Mouse (Mus musculus) embryonic facial prominence, embryonic 14.5 days (tissue): Measurements from ENCODE around the gene Kmt2d. TPM values are rescaled to one million over a fixed set of nuclear protein-coding genes. Genes with fewer than 3 reads are reported as not detected.

Experiments
- ATAC-seq: fragments of 200-750 bp; cut with Nextera tagmentation; 2 replicates; pipeline ENCODE4 v1.8.0; 2017; ENCODE audit warnings: low read depth, moderate number of reproducible peaks, moderate TSS enrichment
- DNase-seq: peaks from one replicate; pipeline ENCODE4 v3.0.0-alpha.2; 2015; ENCODE audit warnings: low spot score
- H3K27ac ChIP-seq: fragments of 300-500 bp; sonication (generic); replicated peaks from 2 replicates; pipeline ENCODE4 v1.5.1; 2014; ENCODE audit warnings: low read depth, mild to moderate bottlenecking, low read length, moderate library complexity
- H3K27me3 ChIP-seq: fragments of 300-500 bp; sonication (generic); replicated peaks from 2 replicates; pipeline ENCODE4 v1.6.1; 2014; ENCODE audit warnings: low read length; ENCODE audit not compliant: control insufficient read depth, insufficient read depth
- H3K36me3 ChIP-seq: fragments of 300-500 bp; sonication (generic); 2 replicates; pipeline ENCODE4 v1.6.1; 2014; ENCODE audit warnings: low read length, mixed read lengths; ENCODE audit not compliant: control insufficient read depth, insufficient read depth
- H3K4me1 ChIP-seq: fragments of 300-500 bp; sonication (generic); 2 replicates; pipeline ENCODE4 v1.6.1; 2014; ENCODE audit warnings: antibody characterized with exemption, low read length; ENCODE audit not compliant: control insufficient read depth, insufficient read depth
- H3K4me2 ChIP-seq: fragments of 300-500 bp; sonication (generic); 2 replicates; pipeline ENCODE4 v1.6.1; 2014; ENCODE audit warnings: low read depth, mild to moderate bottlenecking, low read length, moderate library complexity, mixed read lengths
- H3K4me3 ChIP-seq: fragments of 300-500 bp; sonication (generic); 2 replicates; pipeline ENCODE4 v1.5.1; 2014; ENCODE audit warnings: low read depth, mild to moderate bottlenecking, low read length
- H3K9ac ChIP-seq: fragments of 300-500 bp; sonication (generic); 2 replicates; pipeline ENCODE4 v1.6.1; 2014; ENCODE audit warnings: low read depth, mild to moderate bottlenecking, low read length, moderate library complexity, mixed read lengths
- H3K9me3 ChIP-seq: fragments of 300-500 bp; sonication (generic); 2 replicates; pipeline ENCODE4 v1.6.1; 2016; ENCODE audit warnings: low read length; ENCODE audit not compliant: control insufficient read depth
- WGBS: fragments of 180-500 bp; shearing (Covaris S2); extraction: QIAGEN DNeasy Blood & Tissue Kit; methylation state at CpG from one replicate; pipeline ENCODE4 v1.1.7; 2014; 5-methylcytosine and 5-hydroxymethylcytosine counted together
- polyA plus RNA-seq: library from polyadenylated mRNA; unstranded; fragments of >200 nt; fragmentation: Nextera tagmentation; extraction: Ambion mirVana; gene quantifications from 2 replicates; pipeline ENCODE4 v1.2.1, GENCODE M21; 2014

Kmt2d gene
- polyA plus RNA-seq, 1 experiment from 2014 or later, result 15.5 TPM

GRCm38 (mm10) chr15:98877331-98877730, 6.3 kb upstream of the Kmt2d start:
- Histone ChIP-seq H3K27ac (no peak overlapping the region), H3K9me3 (no peaks in the 10 kb centered on the region), H3K4me2 (no peak overlapping the region), H3K9ac (no peak overlapping the region), H3K27me3 (no peaks in the 10 kb centered on the region), H3K4me1 (peaks cover 8% of the 10 kb centered on the region; the same call in 1 of the 2 replicates), H3K36me3 (no peaks in the 10 kb centered on the region), H3K4me3 (no peak overlapping the region)
- 16% methylated on average over 3 of the region's 3 CpGs for WGBS
- ATAC-seq (no peak), DNase-seq (peak; percentile 89)

- no peaks in the 10 kb centered on the region for H3K27me3 ChIP-seq
- peak overlapping the region; percentile 99 for H3K27ac ChIP-seq
- H3K9me3 ChIP-seq, result no peaks in the 10 kb centered on the region
- peak; percentile 99 for DNase-seq
- H3K36me3 ChIP-seq, result no peaks in the 10 kb centered on the region
- peaks cover 21% of the 10 kb centered on the region for H3K4me1 ChIP-seq
- H3K4me2 ChIP-seq, result peak overlapping the region; percentile 98
- peak overlapping the region; percentile 96 for H3K4me3 ChIP-seq
- ATAC-seq, result peak; percentile 87
- H3K9ac ChIP-seq, result peak overlapping the region; percentile 96
- WGBS, result under 1% methylated on average over 49 of the region's 51 CpGs
Measured at GRCm38 (mm10) chr15:98871916-98872888, 1.2 kb upstream of the Kmt2d start.

GRCm38 (mm10) chr15:98870179-98871069, 580 bp downstream of the Kmt2d start:
- DNase-seq (no peak), ATAC-seq (no peak)
- peaks cover 21% of the 10 kb centered on the region for H3K4me1 ChIP-seq
- H3K4me3 ChIP-seq, result peak overlapping the region; percentile 96
- WGBS, result under 1% methylated on average over 13 of the region's 16 CpGs
- no peaks in the 10 kb centered on the region for H3K27me3 ChIP-seq
- H3K36me3 ChIP-seq, result peaks cover 13% of the 10 kb centered on the region
- peak overlapping the region; percentile 96 for H3K9ac ChIP-seq
- peak overlapping the region; percentile 99 for H3K27ac ChIP-seq
- H3K9me3 ChIP-seq, result no peaks in the 10 kb centered on the region
- H3K4me2 ChIP-seq, result peak overlapping the region; percentile 98

- no peaks in the 10 kb centered on the region for H3K9me3 ChIP-seq
- peak overlapping the region; percentile 98 for H3K4me2 ChIP-seq
- ATAC-seq (no peak), DNase-seq (no peak)
- H3K36me3 ChIP-seq, result peaks cover 22% of the 10 kb centered on the region
- H3K4me3 ChIP-seq, result peak overlapping the region; percentile 96
- H3K27me3 ChIP-seq, result no peaks in the 10 kb centered on the region
- 9% methylated on average over 8 of the region's 8 CpGs for WGBS
- H3K27ac ChIP-seq, result no peak overlapping the region
- H3K9ac ChIP-seq, result peak overlapping the region; percentile 96
- H3K4me1 ChIP-seq, result peaks cover 21% of the 10 kb centered on the region
Measured at GRCm38 (mm10) chr15:98869342-98870178, 1.4 kb downstream of the Kmt2d start.

- Histone ChIP-seq H3K4me1 (peaks cover 21% of the 10 kb centered on the region), H3K27ac (peak overlapping the region; percentile 24; the same call in 1 of the 2 replicates), H3K9ac (peak overlapping the region; percentile 96), H3K36me3 (peaks cover 32% of the 10 kb centered on the region), H3K4me3 (peak overlapping the region; percentile 96), H3K9me3 (no peaks in the 10 kb centered on the region), H3K27me3 (no peaks in the 10 kb centered on the region), H3K4me2 (peak overlapping the region; percentile 98)
- DNase-seq, result no peak
- WGBS, result 34% methylated on average over 11 of the region's 11 CpGs
- no peak for ATAC-seq
Measured at GRCm38 (mm10) chr15:98868346-98869063, 2.5 kb downstream of the Kmt2d start.

GRCm38 (mm10) chr15:98867321-98867720, 3.7 kb downstream of the Kmt2d start:
- H3K36me3 ChIP-seq, result peaks cover 44% of the 10 kb centered on the region
- peaks cover 21% of the 10 kb centered on the region for H3K4me1 ChIP-seq
- H3K4me3 ChIP-seq, result peak overlapping the region; percentile 96; the same call in 1 of the 2 replicates
- H3K4me2 ChIP-seq, result peak overlapping the region; percentile 98
- ATAC-seq, result no peak
- DNase-seq, result peak; percentile 78
- H3K9me3 ChIP-seq, result no peaks in the 10 kb centered on the region
- 0 out of 2 replicates have a peak overlapping the region, but pooled peaks have one; percentile 9 for H3K9ac ChIP-seq
- no peaks in the 10 kb centered on the region for H3K27me3 ChIP-seq
- H3K27ac ChIP-seq, result no peak overlapping the region
- 53% methylated on average over 6 of the region's 6 CpGs for WGBS

- Histone ChIP-seq H3K27ac (no peak overlapping the region), H3K4me3 (no peak overlapping the region), H3K4me2 (no peak overlapping the region), H3K4me1 (peaks cover 21% of the 10 kb centered on the region), H3K36me3 (peaks cover 52% of the 10 kb centered on the region), H3K27me3 (no peaks in the 10 kb centered on the region), H3K9me3 (no peaks in the 10 kb centered on the region), H3K9ac (no peak overlapping the region)
- DNase-seq (no peak), ATAC-seq (no peak)
- 85% methylated on average over 5 of the region's 5 CpGs for WGBS
Measured at GRCm38 (mm10) chr15:98866501-98866900, 4.5 kb downstream of the Kmt2d start.
